Mouse (Mus musculus) liver, adult 2 months (tissue): ENCODE data around the gene Fbxl17. TPM values are rescaled to one million over a fixed set of nuclear protein-coding genes. Genes with fewer than 3 reads are reported as not detected.

ENCODE experiments used
- DNase-seq: peaks from one replicate; pipeline ENCODE4 v3.0.0-alpha.2; 2011; ENCODE audit warnings: low read depth, low spot score; ENCODE audit errors: extremely low read depth
- H3K27ac ChIP-seq: fragments of 200-500 bp; replicated peaks from 2 replicates; pipeline ENCODE4 v1.5.1; 2012; ENCODE audit warnings: low read depth, mild to moderate bottlenecking, control low read depth, inconsistent platforms, low read length; ENCODE audit not compliant: insufficient read depth
- H3K27me3 ChIP-seq: fragments of 200-500 bp; 2 replicates; pipeline ENCODE4 v1.6.1; 2012; ENCODE audit warnings: mild to moderate bottlenecking, moderate library complexity, low read length, inconsistent platforms; ENCODE audit not compliant: control insufficient read depth, insufficient read depth
- H3K36me3 ChIP-seq: fragments of 200-500 bp; 2 replicates; pipeline ENCODE4 v1.6.1; 2012; ENCODE audit warnings: low read length, inconsistent platforms; ENCODE audit not compliant: control insufficient read depth, insufficient read depth
- H3K4me1 ChIP-seq: fragments of 200-500 bp; 2 replicates; pipeline ENCODE4 v1.6.1; 2011; ENCODE audit warnings: low read length; ENCODE audit not compliant: control insufficient read depth, insufficient read depth
- H3K4me3 ChIP-seq: fragments of 200-500 bp; 2 replicates; pipeline ENCODE4 v1.5.1; 2011; ENCODE audit warnings: low read depth, mild to moderate bottlenecking, control low read depth, low read length, moderate library complexity; ENCODE audit not compliant: insufficient read depth
- H3K79me2 ChIP-seq: fragments of 200-500 bp; 2 replicates; pipeline ENCODE4 v1.6.1; 2012; ENCODE audit warnings: inconsistent platforms, mild to moderate bottlenecking, low read length, moderate library complexity; ENCODE audit not compliant: control insufficient read depth, insufficient read depth
- H3K9ac ChIP-seq: fragments of 200-500 bp; 2 replicates; pipeline ENCODE4 v1.6.1; 2012; ENCODE audit warnings: low read depth, mild to moderate bottlenecking, control low read depth, inconsistent platforms, low read length
- CTCF ChIP-seq: fragments of 200-500 bp; IDR thresholded peaks from 2 replicates; pipeline ENCODE4 v1.5.1; 2011; ENCODE audit warnings: low read depth, low read length, control low read depth
- POLR2A ChIP-seq: fragments of 200-500 bp; IDR thresholded peaks from 2 replicates; pipeline ENCODE4 v1.6.1; 2011; ENCODE audit warnings: low read length, control low read depth; ENCODE audit not compliant: insufficient read depth; ENCODE audit errors: extremely low read depth
- WGBS: fragments of 180-500 bp; shearing (Covaris S2); methylation state at CpG from one replicate; pipeline ENCODE4 v1.1.7; 2018; 5-methylcytosine and 5-hydroxymethylcytosine counted together
- polyA plus RNA-seq: library from polyadenylated mRNA; depleted of rRNA; stranded (reverse); fragments of >200 nt; gene quantifications from 2 replicates; pipeline ENCODE4 v1.2.3, GENCODE M21; 2012
- total RNA-seq: library from RNA; depleted of rRNA; stranded (reverse); fragments of >200 nt; gene quantifications from 2 replicates; pipeline ENCODE4 v1.2.3, GENCODE M21; 2014

The Fbxl17 gene
- total and polyA plus RNA-seq, 2 experiments = 5.4 to 12.2 TPM

DNA sequence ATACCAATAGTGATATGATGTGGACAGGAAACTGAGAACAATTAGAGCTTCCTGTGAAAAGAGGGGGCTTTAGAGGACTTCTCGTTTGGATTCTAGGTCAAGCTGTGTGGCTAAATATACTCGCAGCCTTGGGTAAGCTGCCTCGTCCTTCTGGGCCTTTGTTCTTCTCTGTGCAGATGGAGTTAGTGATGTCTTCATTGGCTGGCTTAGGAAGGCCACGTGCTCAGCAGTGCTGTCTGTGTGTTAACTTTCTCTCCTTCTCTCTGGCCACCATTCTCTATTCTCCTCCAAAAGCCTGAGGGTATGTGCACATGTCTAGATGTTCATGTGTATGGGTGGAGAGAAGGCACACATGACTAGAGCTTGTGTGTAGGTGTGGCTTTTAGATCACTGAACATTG, 470.7 kb downstream of the Fbxl17 start:
- Histone ChIP-seq H3K4me3 (no peak overlapping the region), H3K36me3 (no peaks in the 10 kb centered on the region), H3K27me3 (no peaks in the 10 kb centered on the region), H3K9ac (no peak overlapping the region), H3K4me1 (no peaks in the 10 kb centered on the region), H3K79me2 (no peaks in the 10 kb centered on the region), H3K27ac (no peak overlapping the region)
- TF ChIP-seq POLR2A (no peak), CTCF (no peak)
- no peak for DNase-seq
- 53% methylated on average over 4 of the region's 4 CpGs for WGBS

DNA sequence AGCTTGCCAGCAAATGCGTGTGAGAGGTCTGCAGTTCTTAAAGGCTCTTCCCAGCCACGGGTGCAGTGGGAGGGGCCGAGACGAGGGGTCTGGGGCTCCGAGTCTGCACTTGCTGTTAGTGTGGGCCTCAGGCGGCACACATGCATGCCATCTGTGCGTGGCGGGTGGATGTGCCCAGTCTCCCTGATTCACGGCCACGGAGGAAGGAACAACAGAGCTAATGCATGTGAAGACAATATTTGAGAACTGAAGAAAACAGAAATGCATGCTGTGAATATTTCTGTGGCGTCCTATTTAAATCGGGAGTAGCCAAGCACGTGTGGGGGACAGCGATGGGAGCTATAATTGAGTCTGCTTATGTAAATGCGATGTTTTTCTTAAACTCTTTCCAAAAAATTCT, 474.6 kb downstream of the Fbxl17 start:
- no peaks in the 10 kb centered on the region for H3K79me2 ChIP-seq
- no peak overlapping the region for H3K9ac ChIP-seq
- no peaks in the 10 kb centered on the region for H3K27me3 ChIP-seq
- no peak overlapping the region for H3K4me3 ChIP-seq
- DNase-seq = no peak
- no peak overlapping the region for H3K27ac ChIP-seq
- no peaks in the 10 kb centered on the region for H3K36me3 ChIP-seq
- 78% methylated on average over 15 of the region's 15 CpGs for WGBS
- TF ChIP-seq POLR2A (no peak), CTCF (no peak)
- H3K4me1 ChIP-seq = no peaks in the 10 kb centered on the region

DNA sequence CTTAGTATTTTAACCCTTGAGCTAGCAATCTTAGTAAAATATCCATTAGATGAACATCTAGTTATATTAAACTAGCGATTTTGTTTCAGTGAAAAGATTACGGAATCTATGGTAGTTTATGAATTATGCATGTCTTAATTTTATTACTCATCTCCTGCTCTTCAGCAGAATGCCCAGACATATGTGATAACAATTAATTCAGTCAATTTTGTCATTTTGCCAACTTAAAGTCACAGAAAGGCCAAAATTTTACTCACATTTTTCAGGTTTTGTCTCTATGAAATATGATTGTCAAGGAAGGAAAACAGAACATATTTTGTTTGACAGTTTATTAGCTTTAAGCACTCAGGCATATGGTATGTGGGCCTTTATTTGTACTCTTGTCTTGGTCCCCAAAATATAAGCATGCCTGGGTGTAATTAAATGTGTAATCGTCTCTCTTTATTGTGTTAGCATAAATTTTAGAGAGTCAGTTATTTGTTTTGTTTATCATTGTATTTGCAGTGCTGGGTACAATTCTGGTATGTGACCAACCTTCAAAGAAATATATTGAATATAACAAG, 482.1 kb downstream of the Fbxl17 start:
- no peak for TF ChIP-seq CTCF
- TF ChIP-seq POLR2A = no peak

DNA sequence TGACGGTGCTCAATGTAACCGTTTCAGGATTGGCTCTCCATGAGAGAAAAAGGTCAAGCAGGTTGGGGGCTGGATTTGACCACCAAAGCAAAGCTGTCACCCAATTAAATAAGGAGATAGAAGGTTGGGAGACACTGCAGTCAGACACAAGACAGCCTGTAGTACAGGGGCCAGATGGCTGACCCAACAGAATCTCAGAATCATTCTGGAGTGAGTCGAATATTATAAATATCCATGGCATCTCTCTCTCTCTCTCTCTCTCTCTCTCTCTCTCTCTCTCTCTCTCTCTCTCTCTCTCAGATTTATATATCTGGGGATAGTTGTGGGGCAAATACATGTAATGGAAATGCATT, 487.3 kb downstream of the Fbxl17 start:
- no peak for DNase-seq
- H3K27ac ChIP-seq = no peak overlapping the region
- no peak overlapping the region for H3K4me3 ChIP-seq
- WGBS = 69% methylated on average over 3 of the region's 3 CpGs
- no peaks in the 10 kb centered on the region for H3K27me3 ChIP-seq
- H3K79me2 ChIP-seq = no peaks in the 10 kb centered on the region
- no peaks in the 10 kb centered on the region; the same call in 1 of the 2 replicates for H3K4me1 ChIP-seq
- no peak overlapping the region for H3K9ac ChIP-seq
- H3K36me3 ChIP-seq = no peaks in the 10 kb centered on the region
- no peak for TF ChIP-seq POLR2A
- TF ChIP-seq CTCF = no peak

More for the DNA sequence above, 482.1 kb downstream of the Fbxl17 start:
- no peaks in the 10 kb centered on the region for H3K36me3 ChIP-seq
- no peak for DNase-seq
- H3K9ac ChIP-seq = no peak overlapping the region
- H3K79me2 ChIP-seq = no peaks in the 10 kb centered on the region
- H3K27me3 ChIP-seq = no peaks in the 10 kb centered on the region
- 92% methylated on average over 3 of the region's 3 CpGs for WGBS
- H3K4me1 ChIP-seq = no peaks in the 10 kb centered on the region
- H3K27ac ChIP-seq = no peak overlapping the region
- H3K4me3 ChIP-seq = no peak overlapping the region

DNA sequence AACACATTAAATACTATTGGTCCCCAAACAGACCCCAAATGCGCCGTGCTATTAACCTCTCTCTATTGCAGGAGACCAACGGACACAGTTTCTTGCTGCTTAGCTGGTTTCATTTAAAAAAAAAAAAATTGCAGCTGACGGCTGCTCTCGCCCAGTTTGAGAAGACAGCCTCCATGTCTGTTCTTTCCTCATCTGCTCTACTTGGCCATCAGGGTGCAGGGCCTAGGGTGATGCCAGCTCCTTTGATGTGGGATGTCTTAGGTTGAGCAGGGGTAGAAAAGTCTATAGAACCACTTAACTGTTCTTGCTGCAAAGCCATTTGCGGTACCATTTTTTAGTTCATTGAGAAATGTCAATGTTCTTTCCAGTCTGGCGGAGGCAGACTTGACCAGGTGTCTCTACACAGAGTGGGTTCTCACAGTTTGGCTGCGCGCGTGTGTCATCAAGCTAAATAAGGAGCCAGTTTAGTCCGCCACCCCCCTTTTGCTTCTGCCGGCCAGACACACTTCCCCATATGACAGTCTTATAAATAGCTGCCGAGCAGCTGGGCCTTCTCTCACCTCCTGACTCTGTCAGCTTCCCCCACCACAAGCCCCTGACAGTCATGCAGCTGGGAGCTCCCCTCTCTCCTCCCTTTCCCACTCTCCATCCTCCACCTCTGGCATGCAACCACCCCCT, 487.8 kb downstream of the Fbxl17 start:
- 84% methylated on average over 13 of the region's 13 CpGs for WGBS
- Histone ChIP-seq H3K4me3 (no peak overlapping the region), H3K4me1 (no peaks in the 10 kb centered on the region; the same call in 1 of the 2 replicates), H3K36me3 (no peaks in the 10 kb centered on the region), H3K79me2 (no peaks in the 10 kb centered on the region), H3K9ac (no peak overlapping the region), H3K27ac (no peak overlapping the region), H3K27me3 (no peaks in the 10 kb centered on the region)
- DNase-seq = no peak
- TF ChIP-seq CTCF (no peak), POLR2A (no peak)

DNA sequence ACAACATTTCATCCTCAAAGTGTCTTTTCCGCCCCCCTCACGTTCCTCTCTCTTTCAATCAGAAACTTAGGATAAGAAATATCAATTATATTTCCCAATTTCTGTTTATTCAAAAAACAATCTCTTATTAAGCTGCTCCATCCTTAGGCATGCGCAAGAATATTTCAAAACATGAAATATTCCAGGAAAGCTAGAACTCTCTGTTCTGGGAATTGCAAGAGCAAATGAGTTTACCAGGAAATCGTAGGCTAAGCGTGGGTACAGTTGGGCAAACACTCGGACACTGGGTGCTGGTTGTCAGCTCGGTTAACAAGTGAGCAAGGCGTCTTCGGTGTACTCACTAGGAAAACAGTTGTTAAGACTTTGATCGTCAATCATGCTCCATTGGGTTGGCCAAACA, 489.0 kb downstream of the Fbxl17 start:
- no peak for TF ChIP-seq CTCF
- Histone ChIP-seq H3K27me3 (no peaks in the 10 kb centered on the region), H3K4me1 (no peaks in the 10 kb centered on the region; the same call in 1 of the 2 replicates), H3K9ac (no peak overlapping the region), H3K36me3 (no peaks in the 10 kb centered on the region), H3K4me3 (no peak overlapping the region), H3K27ac (no peak overlapping the region), H3K79me2 (no peaks in the 10 kb centered on the region)
- peak; percentile 19 for DNase-seq
- WGBS = 56% methylated on average over 10 of the region's 10 CpGs
